ENCODE assay signal across 15 mouse cellular contexts in genomic region chr5:121841516-121841915, GRCm38 (mm10). TPM values are rescaled to one million over a fixed set of nuclear protein-coding genes. Genes with fewer than 3 reads are reported as not detected.
DNase-seq lines count a peak whose midpoint lies in the region; ATAC-seq and TF ChIP-seq lines count a peak whose summit lies in the region.
"Had no signal": no experiment of that assay in that cellular context is flagged by ENCODE, and none has a peak within 500 bp of the region (broad histone marks: within the 10 kb centered on the region; RNA-seq: fewer than 3 reads in every experiment).

No protein-coding gene starts in this region.

- TF ChIP-seq EP300 in liver, postnatal 0 days (IDR thresholded peaks at IDR 0.05; ENCODE audit: low read depth): no peak

- WGBS in liver, postnatal 0 days (ENCODE audit: insufficient replicate concordance): 87% methylated on average over 9 of the region's 9 CpGs
- 90% methylated on average over 9 of the region's 9 CpGs for WGBS in liver, embryonic 11.5 days

- no peaks in the 10 kb centered on the region for H3K9me3 ChIP-seq in liver, postnatal 0 days (ENCODE audit: low read length)
- H3K9me3 ChIP-seq in liver, embryonic 11.5 days (ENCODE audit: control insufficient read depth, low read length): no peaks in the 10 kb centered on the region
- no peaks in the 10 kb centered on the region for H3K9me3 ChIP-seq in E14TG2a.4 (ENCODE audit: low read length)
- H3K9me3 ChIP-seq: embryonic facial prominence, embryonic 13.5 days; forebrain, embryonic 12.5 days; hindbrain, embryonic 13.5 days had no signal

- H3K27ac ChIP-seq in gastrocnemius, adult 2 months: peak overlapping the region; percentile 83
- peak overlapping the region; percentile 39; the same call in 1 of the 2 replicates for H3K27ac ChIP-seq in liver, postnatal 0 days (ENCODE audit: low read depth)
- H3K27ac ChIP-seq in liver, embryonic 11.5 days (ENCODE audit: low read depth, low read length): no peak overlapping the region
- H3K27ac ChIP-seq: embryonic facial prominence, embryonic 13.5 days; forebrain, embryonic 12.5 days; hindbrain, embryonic 13.5 days had no signal

- H3K27me3 ChIP-seq in liver, postnatal 0 days (ENCODE audit: insufficient read depth, low read length): peaks cover 8% of the 10 kb centered on the region; the same call in 1 of the 2 replicates
- peaks cover 24% of the 10 kb centered on the region for H3K27me3 ChIP-seq in liver, embryonic 11.5 days (replicated peaks; ENCODE audit: control insufficient read depth, insufficient read depth, low read length)
- H3K27me3 ChIP-seq in E14TG2a.4 (ENCODE audit: insufficient read depth, low read length): peaks cover 33% of the 10 kb centered on the region

- no peak overlapping the region for H3K4me3 ChIP-seq in gastrocnemius, adult 2 months
- no peak overlapping the region for H3K4me3 ChIP-seq in liver, postnatal 0 days (ENCODE audit: low read depth, low read length)
- H3K4me3 ChIP-seq in liver, embryonic 11.5 days (ENCODE audit: low read depth, low read length): no peak overlapping the region
- peak overlapping the region; percentile 82 for H3K4me3 ChIP-seq in E14TG2a.4 (replicated peaks; ENCODE audit: low read length)
- H3K4me3 ChIP-seq: forebrain, embryonic 12.5 days; hindbrain, embryonic 13.5 days had no signal

- intact Hi-C loops in gastrocnemius, adult 2 months (cut with DNase I): loop anchor here (10.0 kb wide), 1 partner anchor 47 kb away; no protein-coding TSS in a partner anchor

- peaks cover 37% of the 10 kb centered on the region for H3K4me1 ChIP-seq in liver, postnatal 0 days (ENCODE audit: insufficient read depth)
- H3K4me1 ChIP-seq in liver, embryonic 11.5 days (replicated peaks; ENCODE audit: control insufficient read depth, insufficient read depth, low read length): peaks cover 29% of the 10 kb centered on the region
- H3K4me1 ChIP-seq in E14TG2a.4 (replicated peaks; ENCODE audit: low read depth, low read length): peaks cover 75% of the 10 kb centered on the region

- H3K9ac ChIP-seq in liver, postnatal 0 days (replicated peaks): no peak overlapping the region
- H3K9ac ChIP-seq in liver, embryonic 11.5 days (ENCODE audit: low read depth, low read length): no peak overlapping the region
- H3K9ac ChIP-seq: forebrain, embryonic 12.5 days; forebrain, postnatal 0 days; hindbrain, embryonic 13.5 days had no signal

- TF ChIP-seq CTCF in gastrocnemius, adult 2 months (IDR thresholded peaks at IDR 0.05): no peak
- no peak for TF ChIP-seq CTCF in liver, postnatal 0 days (IDR thresholded peaks at IDR 0.05; ENCODE audit: low read depth)
- no peak for TF ChIP-seq CTCF in E14TG2a.4 (conservative IDR thresholded peaks at IDR 0.05; ENCODE audit: low read length)

- no peak overlapping the region for H3K4me2 ChIP-seq in liver, postnatal 0 days (ENCODE audit: low read depth, low read length)
- H3K4me2 ChIP-seq in liver, embryonic 11.5 days: no peak overlapping the region
- H3K4me2 ChIP-seq: hindbrain, embryonic 13.5 days had no signal

- no peaks in the 10 kb centered on the region for H3K36me3 ChIP-seq in liver, postnatal 0 days (replicated peaks; ENCODE audit: insufficient read depth, low read length)
- H3K36me3 ChIP-seq in liver, embryonic 11.5 days (ENCODE audit: control insufficient read depth, insufficient read depth, low read length): no peaks in the 10 kb centered on the region
- H3K36me3 ChIP-seq in E14TG2a.4 (ENCODE audit: insufficient read depth, low read length): no peaks in the 10 kb centered on the region
- H3K36me3 ChIP-seq: embryonic facial prominence, embryonic 13.5 days; forebrain, embryonic 12.5 days; hindbrain, embryonic 13.5 days had no signal

- no peak for ATAC-seq in liver, postnatal 0 days
- no peak for ATAC-seq in liver, embryonic 11.5 days (replicated peaks; ENCODE audit: low FRiP score)
- ATAC-seq: forebrain, postnatal 0 days had no signal

- no peak for DNase-seq in gastrocnemius, adult 2 months
- no peak for DNase-seq in gastrocnemius, postnatal 25 days
- DNase-seq in liver, postnatal 0 days: no peak
- DNase-seq in liver, embryonic 11.5 days (ENCODE audit: low spot score): no peak
- DNase-seq in ZHBTc4 (ENCODE audit: low read depth, low spot score): peak; percentile 68
- DNase-seq in adrenal gland, adult 2 months: no peak
- DNase-seq in left cerebral cortex, adult 11 months (ENCODE audit: low spot score): no peak
- DNase-seq: adrenal gland, postnatal 25 days; forebrain, postnatal 0 days; gastrocnemius, postnatal 36 days; heart, postnatal 14 days had no signal

RNA-seq across cellular contexts. Expression of gene Sh2b3, which starts 4.1 kb away (rescaled TPM):
- 10 to 100 TPM; 11.9 to 15.4 TPM for total RNA-seq in gastrocnemius, adult 2 months (2021)
- total RNA-seq in gastrocnemius, postnatal 25 days (2021): 10 to 100 TPM; 12.1 to 14.9 TPM
- polyA plus RNA-seq in liver, postnatal 0 days (2015; fragmentation: Nextera tagmentation; extraction: Ambion mirVana): 9.0 and 9.1 TPM in 2 replicates
- polyA plus RNA-seq in liver, embryonic 11.5 days (2014; fragmentation: Nextera tagmentation; extraction: Ambion mirVana): 14.7 and 15.7 TPM in 2 replicates
- 10 to 100 TPM; 28.8 to 32.1 TPM for total RNA-seq in adrenal gland, adult 2 months (2021)
- 138 and 147 TPM in 2 replicates for polyA plus RNA-seq in adrenal gland, adult 2 months (2012; rRNA removed)

RNA-seq across cellular contexts. Expression of gene Pheta1, which starts 7.3 kb away (rescaled TPM):
- total RNA-seq in gastrocnemius, adult 2 months (2021): 1 to 10 TPM; 4.7 to 6.4 TPM
- total RNA-seq in gastrocnemius, postnatal 25 days (2021): 1 to 10 TPM; 4.3 to 4.9 TPM
- polyA plus RNA-seq in liver, postnatal 0 days (2015; fragmentation: Nextera tagmentation; extraction: Ambion mirVana): 4.8 and 5.7 TPM in 2 replicates
- 12.1 and 13.7 TPM in 2 replicates for polyA plus RNA-seq in liver, embryonic 11.5 days (2014; fragmentation: Nextera tagmentation; extraction: Ambion mirVana)
- 1 to 10 TPM; 5.6 to 9.2 TPM for total RNA-seq in adrenal gland, adult 2 months (2021)
- 24.3 and 27.4 TPM in 2 replicates for polyA plus RNA-seq in adrenal gland, adult 2 months (2012; rRNA removed)
